Mouse (Mus musculus) thymus, postnatal 0 days (tissue): Measurements from ENCODE around the gene Flrt2. TPM values are rescaled to one million over a fixed set of nuclear protein-coding genes. Genes with fewer than 3 reads are reported as not detected.

Experiments
- DNase-seq: peaks from one replicate; pipeline ENCODE4 v3.0.0-alpha.2; 2015; ENCODE audit warnings: low spot score
- polyA plus RNA-seq: library from polyadenylated mRNA; unstranded; fragments of >200 nt; fragmentation: Nextera tagmentation; extraction: Ambion mirVana; gene quantifications from 2 replicates; pipeline ENCODE4 v1.2.1, GENCODE M21; 2015

The Flrt2 gene
- polyA plus RNA-seq, 1 experiment from 2014 or later, result 0.86 TPM

DNA sequence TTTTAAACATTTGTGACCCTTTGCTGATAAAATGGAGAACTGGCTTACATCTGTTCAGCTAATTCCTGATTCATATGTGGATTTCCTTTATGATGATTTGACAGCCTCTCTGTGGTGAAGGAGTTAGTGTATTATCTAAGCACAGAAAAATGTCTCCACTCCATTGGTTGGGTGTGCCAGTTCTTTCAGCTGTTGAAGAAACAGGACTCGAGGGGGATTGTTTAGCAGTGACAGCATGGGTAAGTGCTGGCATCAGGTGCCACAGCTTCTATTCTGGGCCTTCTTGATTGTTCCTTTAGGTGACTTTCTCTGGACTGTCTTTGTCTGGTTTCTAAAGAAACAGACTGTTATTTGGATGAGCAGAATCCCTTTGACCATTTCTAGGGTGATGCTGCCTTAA is 42.0 kb downstream of the Flrt2 start:
- DNase-seq, result no peak

DNA sequence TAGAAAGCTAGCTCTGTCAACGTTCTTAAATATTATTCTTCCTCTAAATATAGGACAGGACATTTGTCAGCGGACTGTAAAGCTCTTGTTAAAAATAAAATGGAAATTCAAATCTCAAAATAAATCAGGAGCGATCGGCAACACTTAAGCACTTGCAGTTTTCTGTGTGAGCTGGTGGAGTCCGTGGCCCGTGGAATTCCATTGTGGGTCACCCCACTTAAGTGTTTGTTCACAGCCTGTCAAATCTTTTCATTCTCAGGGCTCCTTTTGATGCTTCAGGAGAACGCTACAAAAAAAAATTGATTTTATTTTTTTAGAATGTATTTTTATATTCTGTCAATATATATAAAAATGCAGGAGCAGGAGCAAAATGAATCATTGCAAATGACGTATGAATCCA is 45.5 kb downstream of the Flrt2 start:
- DNase-seq, result no peak

DNA sequence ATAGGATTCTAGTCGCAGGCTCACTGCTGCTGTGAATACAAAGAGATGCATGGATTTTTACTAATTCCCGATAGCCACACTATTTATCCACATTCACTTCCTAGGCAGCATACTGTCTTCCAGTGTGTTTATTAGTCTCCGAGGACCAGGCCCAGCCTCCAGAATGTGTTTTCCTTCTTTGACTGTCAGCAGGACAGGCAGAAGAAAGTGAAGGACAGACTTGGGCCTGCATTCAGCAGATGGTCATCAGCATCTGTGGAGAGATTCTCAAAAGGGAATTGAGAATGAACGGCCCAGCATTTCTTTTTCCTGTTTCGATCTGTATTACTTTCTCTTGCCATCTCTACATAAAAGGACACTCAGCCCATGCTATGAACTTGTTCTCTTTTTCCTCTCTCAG is 46.0 kb downstream of the Flrt2 start:
- no peak for DNase-seq

DNA sequence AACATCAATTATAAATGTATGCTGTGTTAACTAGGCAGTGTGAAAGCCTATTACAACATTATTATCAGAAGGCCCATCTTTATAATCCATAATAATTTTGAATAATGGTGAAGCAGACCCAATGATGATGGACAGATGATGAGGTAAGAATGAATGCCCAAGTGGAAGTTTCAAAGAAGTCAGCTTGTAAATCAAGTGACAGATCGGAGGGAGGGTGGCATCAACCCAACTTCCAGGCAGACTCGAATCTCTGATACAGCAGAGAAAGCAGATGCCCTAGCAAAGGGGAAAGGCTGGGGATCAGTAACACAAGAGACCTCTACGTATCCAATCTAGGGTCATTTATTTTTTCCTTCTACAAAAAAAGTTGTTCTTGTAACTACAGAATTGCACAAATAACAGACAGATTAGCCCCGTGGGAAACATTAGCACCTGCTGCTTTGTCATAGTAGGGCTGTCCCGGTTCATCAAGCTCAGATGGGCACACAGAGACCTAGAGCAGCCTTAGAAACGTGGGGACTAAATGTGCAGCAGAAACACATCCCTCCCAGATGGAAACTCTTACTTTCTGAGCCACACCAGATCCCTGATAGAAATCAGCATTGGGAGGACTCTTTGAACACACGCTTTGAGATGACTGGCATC is 46.6 kb downstream of the Flrt2 start:
- no peak for DNase-seq

DNA sequence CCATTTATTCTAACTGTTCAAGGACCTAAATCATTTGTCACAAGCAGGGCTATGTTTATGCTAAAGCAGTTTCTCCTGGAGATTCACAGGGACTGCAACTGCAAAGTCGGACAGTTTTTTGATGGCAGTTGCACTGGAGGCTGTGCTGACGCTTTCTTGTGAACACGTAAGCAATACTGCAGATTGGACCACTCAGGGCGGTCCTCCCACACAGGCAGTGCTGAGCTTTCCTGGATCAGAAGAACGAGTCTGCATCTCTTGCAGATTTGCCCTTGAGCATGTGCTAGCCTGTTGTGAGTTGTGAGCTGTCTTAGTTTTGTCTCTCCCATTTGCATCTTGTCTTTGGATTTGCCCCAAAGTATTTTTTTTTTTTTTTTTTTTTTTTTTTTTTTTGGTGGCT is 47.7 kb downstream of the Flrt2 start:
- no peak for DNase-seq

DNA sequence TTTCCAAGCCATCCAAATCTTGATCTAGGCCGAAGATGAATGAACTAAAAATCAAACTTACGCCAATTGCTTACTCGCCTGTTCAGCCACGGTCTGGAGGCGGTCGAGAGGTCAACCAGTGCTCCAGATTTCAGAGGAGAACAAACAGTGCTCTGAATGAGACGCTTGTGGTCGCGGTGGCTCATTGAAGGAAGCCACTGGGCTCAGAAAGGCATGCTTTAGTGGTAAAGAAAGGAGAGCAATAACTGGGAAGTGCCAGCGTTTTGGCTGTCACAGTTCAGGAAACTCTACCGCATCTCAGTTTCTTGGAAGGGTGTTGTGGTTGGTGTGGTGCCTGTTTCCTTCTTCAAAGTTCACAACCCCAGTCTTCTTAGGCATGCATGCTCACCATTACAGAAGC is 49.3 kb downstream of the Flrt2 start:
- no peak for DNase-seq

DNA sequence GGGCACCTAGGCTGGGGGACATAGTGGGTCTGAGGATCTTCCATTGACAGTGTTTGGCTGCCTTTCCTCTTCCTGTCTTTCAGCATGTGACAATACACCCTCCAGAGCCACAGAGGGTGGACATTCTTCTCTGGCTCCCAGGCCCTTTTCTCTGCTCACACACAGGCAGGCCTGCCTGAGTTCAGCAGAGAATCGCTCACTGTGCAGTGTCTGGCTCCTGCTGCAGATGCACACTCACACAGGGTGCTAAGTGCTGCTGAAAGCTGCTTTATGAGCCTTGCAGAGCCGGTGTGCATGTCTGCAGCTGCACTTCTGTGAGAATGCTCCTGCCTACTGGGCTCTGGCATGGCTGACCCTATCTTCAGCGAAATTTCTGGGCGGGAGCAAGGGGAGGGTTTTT is 52.3 kb downstream of the Flrt2 start:
- DNase-seq, result no peak

DNA sequence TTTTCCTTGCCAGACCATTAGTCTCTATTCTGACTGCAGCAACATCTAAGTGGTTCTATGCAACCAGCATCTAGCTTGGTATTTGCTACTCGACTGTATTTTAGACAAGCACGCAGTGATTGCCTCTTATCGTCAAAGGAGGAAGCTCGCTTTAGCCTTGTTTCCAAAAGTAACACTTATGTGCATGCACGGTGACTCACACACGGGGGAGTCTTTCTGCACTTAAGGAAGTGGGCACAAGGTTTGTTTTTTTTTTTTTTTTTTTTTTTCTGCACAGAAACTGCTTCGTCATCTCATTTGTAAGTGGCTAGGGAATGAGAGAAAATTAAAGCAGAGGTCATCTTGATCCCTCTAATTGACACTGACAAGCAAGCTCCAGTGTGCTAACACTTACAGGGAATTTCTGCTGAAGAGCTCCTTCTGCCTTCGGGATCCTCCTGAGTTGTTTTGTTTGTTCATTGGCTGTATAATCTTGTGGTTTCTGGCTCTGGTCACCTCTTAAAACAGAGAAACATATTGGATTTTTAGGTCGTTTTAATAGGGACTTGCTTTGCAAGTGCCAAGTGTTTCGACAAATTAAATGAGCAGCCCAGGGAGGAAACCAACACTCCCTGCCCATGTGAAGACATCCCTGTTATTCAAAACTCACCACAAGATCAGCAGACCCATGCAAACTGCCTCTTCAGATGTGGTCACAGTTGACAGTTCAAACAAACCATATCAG is 55.0 kb downstream of the Flrt2 start:
- DNase-seq, result peak; percentile 8

DNA sequence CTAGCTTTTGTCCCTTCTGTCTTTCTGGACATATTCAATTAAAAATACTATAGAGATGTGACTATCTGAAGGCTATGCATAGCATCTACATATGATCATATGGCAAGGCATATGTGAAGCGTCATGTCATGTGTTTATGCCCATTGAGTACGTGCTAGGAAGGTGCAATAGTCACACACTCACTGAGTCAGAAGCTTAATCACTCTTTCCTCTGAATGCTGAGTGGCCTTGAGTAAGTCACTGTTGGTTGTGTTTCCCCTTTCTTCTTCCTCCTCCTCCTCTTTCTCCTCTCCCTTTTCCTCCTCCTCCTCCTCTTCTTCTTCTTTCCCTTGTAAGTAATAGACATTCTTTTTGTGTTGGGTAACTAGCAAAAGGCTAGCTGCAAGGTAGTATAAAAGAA is 56.7 kb downstream of the Flrt2 start:
- DNase-seq, result no peak

DNA sequence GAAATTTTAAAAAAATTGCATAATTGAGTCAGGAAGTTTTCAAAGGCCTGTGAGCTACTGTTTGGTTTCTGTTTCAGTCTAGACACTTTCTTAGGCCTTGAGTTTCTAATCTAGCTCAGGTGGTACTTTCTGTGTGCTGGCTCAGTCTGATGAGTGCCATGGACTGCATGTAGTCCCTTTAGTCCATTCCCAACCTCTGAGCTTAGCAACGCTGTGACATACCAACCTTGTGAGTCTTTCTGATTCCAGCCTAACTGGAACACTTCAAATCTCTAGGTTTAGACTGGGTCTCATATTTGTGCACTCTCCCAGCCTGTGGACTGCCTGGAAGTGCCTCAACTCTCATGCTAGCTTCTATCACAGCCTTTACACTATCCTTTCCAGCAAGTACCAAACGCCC is 57.2 kb downstream of the Flrt2 start:
- DNase-seq, result no peak

DNA sequence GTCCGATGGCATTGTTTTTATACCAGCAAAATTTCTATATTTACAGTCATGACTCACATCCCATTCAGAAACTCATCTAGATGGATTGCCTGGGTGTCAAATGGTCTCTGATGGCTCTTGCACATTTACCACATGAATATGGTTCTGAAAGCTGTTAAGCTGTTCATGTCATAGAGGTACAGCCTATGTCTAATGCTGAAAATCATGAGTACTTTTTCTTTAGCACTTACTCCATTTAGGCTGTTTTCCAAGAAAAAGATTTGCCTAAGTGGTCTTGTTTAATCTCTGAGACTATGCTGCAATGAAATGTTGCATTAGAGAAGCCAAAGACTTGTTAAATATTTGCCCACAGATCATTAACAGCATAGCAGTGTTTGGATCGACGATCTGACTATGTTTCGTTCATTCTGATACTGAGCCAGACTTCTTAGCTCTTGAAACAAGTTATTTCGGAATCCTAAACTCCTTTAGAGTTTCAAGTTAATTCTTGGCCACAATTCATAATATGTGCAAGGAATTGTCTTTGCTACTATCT is 67.3 kb downstream of the Flrt2 start:
- no peak for DNase-seq

DNA sequence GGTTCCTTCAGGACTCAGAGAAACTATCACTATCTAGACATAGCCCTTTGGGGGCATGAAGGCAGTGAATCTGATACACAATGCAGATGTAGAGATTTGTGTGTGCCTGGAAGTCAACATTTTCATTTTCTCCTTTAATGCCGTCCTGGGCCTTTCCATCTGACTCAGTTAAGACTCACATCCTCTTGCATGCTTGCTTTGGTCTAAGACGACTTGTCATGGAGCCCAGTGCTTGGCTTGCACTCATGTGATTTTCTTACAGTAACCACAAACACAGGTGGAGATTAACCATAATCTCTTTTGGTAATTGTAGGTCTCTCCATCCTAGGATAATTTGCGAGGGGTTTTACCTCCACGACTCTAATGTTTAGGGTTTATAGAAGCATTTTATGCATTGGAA is 73.2 kb downstream of the Flrt2 start:
- DNase-seq, result no peak

DNA sequence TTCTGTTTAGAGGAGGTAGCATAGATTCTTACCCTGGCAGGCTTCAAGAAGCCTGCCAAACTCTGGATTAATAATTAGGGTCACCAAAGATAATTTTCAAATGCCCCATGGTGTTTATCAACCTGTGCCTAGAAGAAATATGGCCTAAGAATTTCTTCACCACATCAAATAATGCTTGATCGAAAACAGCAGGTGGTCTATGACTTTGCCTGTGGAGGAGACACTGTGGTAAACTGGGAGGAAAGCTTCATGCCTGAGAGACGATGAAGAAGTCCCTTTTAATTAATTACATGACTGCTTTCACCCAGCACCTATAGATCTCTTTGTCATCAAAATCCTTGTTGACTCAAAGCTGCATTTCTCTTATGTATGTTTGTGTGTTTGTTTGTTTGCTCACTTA is 77.0 kb downstream of the Flrt2 start:
- no peak for DNase-seq

DNA sequence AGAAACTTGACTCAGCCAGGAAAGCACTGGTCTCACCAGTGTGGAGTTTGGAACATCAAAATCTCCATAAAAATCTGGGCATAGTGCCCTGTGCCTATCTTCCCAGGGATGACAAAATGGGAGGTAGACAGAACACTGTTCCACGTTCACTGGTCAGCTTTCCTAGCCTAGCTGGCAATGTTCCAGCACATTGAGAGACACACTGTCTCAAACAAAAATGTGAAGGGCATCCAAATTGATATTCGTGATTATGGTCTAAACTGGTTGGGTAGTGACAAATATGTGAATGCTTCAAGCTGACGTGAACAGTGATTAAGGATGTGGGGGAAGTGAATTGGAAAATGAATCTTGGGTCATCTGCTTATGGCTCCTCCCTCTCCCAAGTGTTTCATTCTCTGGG is 78.2 kb downstream of the Flrt2 start:
- DNase-seq, result no peak

DNA sequence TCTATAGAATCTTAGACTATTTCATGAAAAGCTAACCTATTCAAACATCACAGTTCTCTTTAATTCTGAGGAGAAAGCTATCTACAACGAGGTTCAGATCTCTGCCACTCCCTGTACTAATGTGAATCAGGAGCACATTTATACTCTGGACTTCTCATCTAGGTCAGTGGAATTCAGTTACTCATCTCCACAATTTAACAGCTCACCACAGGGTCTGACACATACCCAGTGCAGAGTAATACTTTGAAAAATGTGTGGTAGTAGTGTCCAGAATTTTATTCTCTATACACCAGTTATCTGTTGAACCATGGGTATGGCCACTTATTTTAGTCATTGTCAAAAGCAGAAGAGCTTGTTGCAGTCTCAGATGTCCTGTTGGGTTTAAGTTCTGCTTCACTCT is 98.1 kb downstream of the Flrt2 start:
- no peak for DNase-seq

DNA sequence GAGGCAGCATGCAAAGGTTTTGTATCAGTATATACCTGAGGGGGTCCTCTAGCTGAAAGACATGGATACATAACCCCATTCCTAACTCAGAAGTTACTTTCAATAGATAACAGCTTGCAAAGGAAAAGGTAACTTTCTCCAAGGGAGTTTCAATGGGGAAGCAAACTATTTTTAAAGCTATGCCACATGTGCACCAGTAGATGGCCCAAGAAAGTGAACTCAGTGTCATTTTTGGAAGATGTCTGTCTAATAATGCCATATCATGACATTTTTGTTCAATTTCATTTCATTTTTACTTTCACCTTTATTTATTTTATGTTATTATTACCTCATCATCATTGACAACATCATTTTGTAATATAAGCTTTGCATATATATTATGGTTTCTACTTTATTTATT is 124.6 kb downstream of the Flrt2 start:
- no peak for DNase-seq
